Mouse (Mus musculus) forebrain, embryonic 10.5 days (tissue): ENCODE measurements around the gene Wdr62. TPM values are rescaled to one million over a fixed set of nuclear protein-coding genes. Genes with fewer than 3 reads are reported as not detected.
"Not testable (repeated sequence)": the region's sequence is repeated elsewhere in the genome, so short reads cannot be mapped to it uniquely, and the experiment has no call there.

Experiments
- DNase-seq: peaks from one replicate; pipeline ENCODE4 v3.0.0-alpha.2; 2017; ENCODE audit warnings: low spot score; ENCODE audit errors: extremely low spot score
- H3K27ac ChIP-seq: fragments of 300-500 bp; sonication (generic); 2 replicates; pipeline ENCODE4 v1.5.1; 2016; ENCODE audit warnings: mild to moderate bottlenecking
- H3K27me3 ChIP-seq: fragments of 300-500 bp; sonication (generic); 2 replicates; pipeline ENCODE4 v1.6.1; 2016; ENCODE audit warnings: mild to moderate bottlenecking; ENCODE audit not compliant: poor library complexity, severe bottlenecking
- H3K36me3 ChIP-seq: fragments of 300-500 bp; sonication (generic); replicated peaks from 2 replicates; pipeline ENCODE4 v1.6.1; 2016; ENCODE audit warnings: mild to moderate bottlenecking, moderate library complexity
- H3K4me1 ChIP-seq: fragments of 300-500 bp; sonication (generic); 2 replicates; pipeline ENCODE4 v1.6.1; 2016
- H3K4me3 ChIP-seq: fragments of 300-500 bp; sonication (generic); 2 replicates; pipeline ENCODE4 v1.5.1; 2016; ENCODE audit warnings: mild to moderate bottlenecking, moderate library complexity
- H3K9me3 ChIP-seq: fragments of 300-500 bp; sonication (generic); 2 replicates; pipeline ENCODE4 v1.6.1; 2016; ENCODE audit warnings: mild to moderate bottlenecking, moderate library complexity
- WGBS: fragments of 180-500 bp; shearing (Covaris S2); methylation state at CpG from one replicate; pipeline ENCODE4 v1.1.7; 2016; 5-methylcytosine and 5-hydroxymethylcytosine counted together
- polyA plus RNA-seq: library from polyadenylated mRNA; unstranded; fragments of >200 nt; fragmentation: Nextera tagmentation; extraction: Ambion mirVana; gene quantifications from 2 replicates; pipeline ENCODE4 v1.2.1, GENCODE M21; 2016

Wdr62 gene
- polyA plus RNA-seq, 1 experiment from 2014 or later = 18.7 TPM

- no peak overlapping the region for H3K4me3 ChIP-seq
- no peaks in the 10 kb centered on the region for H3K27me3 ChIP-seq
- 85% methylated on average over 6 of the region's 6 CpGs for WGBS
- H3K9me3 ChIP-seq = no peaks in the 10 kb centered on the region
- peaks cover 40% of the 10 kb centered on the region for H3K36me3 ChIP-seq
- no peak for DNase-seq
- H3K4me1 ChIP-seq = peaks cover 7% of the 10 kb centered on the region
- H3K27ac ChIP-seq = no peak overlapping the region
Observed at GRCm38 (mm10) chr7:30274383-30274782, 5.8 kb downstream of the Wdr62 start.

GRCm38 (mm10) chr7:30269641-30270040, 10.6 kb downstream of the Wdr62 start:
- 94% methylated on average over 4 of the region's 4 CpGs for WGBS

GRCm38 (mm10) chr7:30266780-30267179, 13.4 kb downstream of the Wdr62 start:
- 89% methylated on average over 3 of the region's 3 CpGs for WGBS
- Histone ChIP-seq H3K4me3 (no peak overlapping the region), H3K27me3 (no peaks in the 10 kb centered on the region), H3K27ac (no peak overlapping the region), H3K36me3 (peaks cover 84% of the 10 kb centered on the region), H3K9me3 (no peaks in the 10 kb centered on the region), H3K4me1 (no peaks in the 10 kb centered on the region)
- no peak for DNase-seq

More at GRCm38 (mm10) chr7:30269641-30270040, 10.6 kb downstream of the Wdr62 start:
- Histone ChIP-seq H3K4me3 (no peak overlapping the region), H3K4me1 (no peaks in the 10 kb centered on the region), H3K9me3 (no peaks in the 10 kb centered on the region), H3K36me3 (peaks cover 84% of the 10 kb centered on the region), H3K27me3 (no peaks in the 10 kb centered on the region), H3K27ac (no peak overlapping the region)
- no peak for DNase-seq

GRCm38 (mm10) chr7:30265935-30266334, 14.3 kb downstream of the Wdr62 start:
- Histone ChIP-seq H3K27ac (no peak overlapping the region), H3K27me3 (no peaks in the 10 kb centered on the region), H3K9me3 (no peaks in the 10 kb centered on the region), H3K4me3 (no peak overlapping the region), H3K36me3 (peaks cover 84% of the 10 kb centered on the region), H3K4me1 (no peaks in the 10 kb centered on the region)
- 89% methylated on average over 7 of the region's 7 CpGs for WGBS
- DNase-seq = no peak

- 94% methylated on average over 5 of the region's 5 CpGs for WGBS
- H3K36me3 ChIP-seq = peaks cover 83% of the 10 kb centered on the region
Observed at GRCm38 (mm10) chr7:30265531-30265930, 14.7 kb downstream of the Wdr62 start.

GRCm38 (mm10) chr7:30265041-30265440, 15.2 kb downstream of the Wdr62 start:
- DNase-seq = no peak
- H3K4me3 ChIP-seq = no peak overlapping the region
- H3K9me3 ChIP-seq = no peaks in the 10 kb centered on the region
- no peaks in the 10 kb centered on the region for H3K27me3 ChIP-seq
- 86% methylated on average over 2 of the region's 2 CpGs for WGBS
- H3K36me3 ChIP-seq = peaks cover 82% of the 10 kb centered on the region
- no peaks in the 10 kb centered on the region for H3K4me1 ChIP-seq
- no peak overlapping the region for H3K27ac ChIP-seq

More at GRCm38 (mm10) chr7:30265531-30265930, 14.7 kb downstream of the Wdr62 start:
- Histone ChIP-seq H3K27ac (no peak overlapping the region), H3K4me3 (no peak overlapping the region), H3K27me3 (no peaks in the 10 kb centered on the region), H3K9me3 (no peaks in the 10 kb centered on the region), H3K4me1 (no peaks in the 10 kb centered on the region)
- DNase-seq = no peak

- Histone ChIP-seq H3K27me3 (no peaks in the 10 kb centered on the region), H3K4me1 (no peaks in the 10 kb centered on the region), H3K36me3 (peaks cover 86% of the 10 kb centered on the region), H3K27ac (no peak overlapping the region), H3K4me3 (no peak overlapping the region), H3K9me3 (no peaks in the 10 kb centered on the region)
- DNase-seq = no peak
- 88% methylated on average over 12 of the region's 12 CpGs for WGBS
Observed at GRCm38 (mm10) chr7:30251956-30252954, 28.0 kb downstream of the Wdr62 start.

GRCm38 (mm10) chr7:30237374-30237773, 42.8 kb downstream of the Wdr62 start:
- peaks cover 11% of the 10 kb centered on the region for H3K4me1 ChIP-seq
- not testable (repeated sequence) for H3K4me3 ChIP-seq, H3K9me3 ChIP-seq, H3K27me3 ChIP-seq, DNase-seq, H3K27ac ChIP-seq
- peaks cover 58% of the 10 kb centered on the region for H3K36me3 ChIP-seq
- 92% methylated on average over 3 of the region's 3 CpGs for WGBS

- Histone ChIP-seq H3K9me3 (no peaks in the 10 kb centered on the region), H3K27ac (no peak within 1 kb of the TSS), H3K4me1 (peaks cover 21% of the 10 kb centered on the region), H3K27me3 (no peaks in the 10 kb centered on the region), H3K36me3 (peaks cover 41% of the 10 kb centered on the region), H3K4me3 (0 out of 2 replicates have a peak within 1 kb of the TSS, but pooled peaks have one; percentile 3)
- WGBS = 93% methylated on average over 4 of the region's 4 CpGs
- no peak for DNase-seq
Observed at GRCm38 (mm10) chr7:30235625-30236024, 44.6 kb downstream of the Wdr62 start, which contains the start of gene Ovol3. Gene Ovol3, minus strand, starts transcription at chr7:30235725.

GRCm38 (mm10) chr7:30235091-30235490, 45.1 kb downstream of the Wdr62 start:
- Histone ChIP-seq H3K27me3 (no peaks in the 10 kb centered on the region), H3K9me3 (no peaks in the 10 kb centered on the region), H3K36me3 (peaks cover 39% of the 10 kb centered on the region), H3K27ac (no peak overlapping the region), H3K4me1 (peaks cover 24% of the 10 kb centered on the region), H3K4me3 (0 out of 2 replicates have a peak overlapping the region, but pooled peaks have one; percentile 3)
- no peak for DNase-seq
- WGBS = 95% methylated on average over 8 of the region's 8 CpGs

GRCm38 (mm10) chr7:30234276-30234858, 45.9 kb downstream of the Wdr62 start:
- H3K27ac ChIP-seq = no peak overlapping the region
- peaks cover 24% of the 10 kb centered on the region for H3K4me1 ChIP-seq
- no peak overlapping the region for H3K4me3 ChIP-seq
- H3K36me3 ChIP-seq = peaks cover 38% of the 10 kb centered on the region
- no peak for DNase-seq
- 97% methylated on average over 15 of the region's 15 CpGs for WGBS
- H3K27me3 ChIP-seq = no peaks in the 10 kb centered on the region
- no peaks in the 10 kb centered on the region for H3K9me3 ChIP-seq

- H3K4me1 ChIP-seq = peaks cover 24% of the 10 kb centered on the region
- no peaks in the 10 kb centered on the region for H3K27me3 ChIP-seq
- peaks cover 43% of the 10 kb centered on the region for H3K36me3 ChIP-seq
- peak overlapping the region; percentile 81 for H3K4me3 ChIP-seq
- no peaks in the 10 kb centered on the region for H3K9me3 ChIP-seq
- H3K27ac ChIP-seq = peak overlapping the region; percentile 96; the same call in 1 of the 2 replicates
- 91% methylated on average over 20 of the region's 20 CpGs for WGBS
- DNase-seq = no peak
Observed at GRCm38 (mm10) chr7:30233387-30233786, 46.8 kb downstream of the Wdr62 start.
